Mouse (Mus musculus) brain, embryonic 14.5 days (tissue): ENCODE measurements around the gene Dand5.

Experiments
- CTCF ChIP-seq: fragments of 200-500 bp; IDR thresholded peaks from 2 replicates; pipeline ENCODE4 v1.5.1; 2012; ENCODE audit warnings: inconsistent platforms, mild to moderate bottlenecking, moderate library complexity, borderline replicate concordance; ENCODE audit not compliant: insufficient read depth, insufficient read length; ENCODE audit errors: extremely low read depth
- POLR2A ChIP-seq: fragments of 200-500 bp; IDR thresholded peaks from 2 replicates; pipeline ENCODE4 v1.6.1; 2012; ENCODE audit warnings: mild to moderate bottlenecking, inconsistent platforms, borderline replicate concordance; ENCODE audit not compliant: poor library complexity, insufficient read depth, insufficient read length, severe bottlenecking; ENCODE audit errors: extremely low read depth

DNA sequence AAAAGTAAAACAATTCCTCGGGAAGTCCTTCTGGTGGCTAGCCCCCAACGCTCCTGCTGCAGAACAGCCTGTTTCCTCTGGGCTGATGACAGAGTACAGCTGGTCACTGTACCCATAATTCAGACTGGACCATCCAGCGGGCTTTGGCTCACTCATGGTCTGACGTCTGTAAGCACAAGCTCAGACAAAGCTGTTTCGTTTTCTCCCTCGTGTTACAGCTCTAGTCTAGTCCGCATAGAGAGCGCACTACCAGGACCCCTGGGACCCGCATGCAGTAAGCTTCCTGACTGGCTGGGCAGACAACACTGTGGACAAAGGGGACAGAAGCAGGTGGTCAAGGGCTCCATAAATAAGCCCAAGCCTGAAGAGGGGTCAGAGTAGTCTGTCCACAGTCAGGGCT is 56.2 kb downstream of the Dand5 start:
- TF ChIP-seq CTCF (no peak), POLR2A (no peak)
